Mouse (Mus musculus) ES-Bruce4 (cell line): Measurements from ENCODE around the gene Pnpla2.

Source experiments
- CTCF ChIP-seq: IDR thresholded peaks from one replicate; pipeline ENCODE4 v1.8.1; 2011; ENCODE audit warnings: low read depth, low read length
- POLR2A ChIP-seq: IDR thresholded peaks from one replicate; pipeline ENCODE4 v1.8.1; 2011; ENCODE audit warnings: low read length; ENCODE audit not compliant: insufficient read depth

GRCm38 (mm10) chr7:141434464-141434863 lies 20.5 kb upstream of the Pnpla2 start:
- TF ChIP-seq POLR2A (no peak), CTCF (no peak)
